Mouse (Mus musculus) ES-Bruce4 (cell line): ENCODE measurements around the gene Rps6kl1.

Experiments
- CTCF ChIP-seq: IDR thresholded peaks from one replicate; pipeline ENCODE4 v1.8.1; 2011; ENCODE audit warnings: low read depth, low read length
- EP300 ChIP-seq: IDR thresholded peaks from 2 replicates; pipeline ENCODE4 v1.6.1; 2011; ENCODE audit warnings: low read depth, low read length; ENCODE audit not compliant: insufficient read depth
- POLR2A ChIP-seq: IDR thresholded peaks from one replicate; pipeline ENCODE4 v1.8.1; 2011; ENCODE audit warnings: low read length; ENCODE audit not compliant: insufficient read depth

DNA sequence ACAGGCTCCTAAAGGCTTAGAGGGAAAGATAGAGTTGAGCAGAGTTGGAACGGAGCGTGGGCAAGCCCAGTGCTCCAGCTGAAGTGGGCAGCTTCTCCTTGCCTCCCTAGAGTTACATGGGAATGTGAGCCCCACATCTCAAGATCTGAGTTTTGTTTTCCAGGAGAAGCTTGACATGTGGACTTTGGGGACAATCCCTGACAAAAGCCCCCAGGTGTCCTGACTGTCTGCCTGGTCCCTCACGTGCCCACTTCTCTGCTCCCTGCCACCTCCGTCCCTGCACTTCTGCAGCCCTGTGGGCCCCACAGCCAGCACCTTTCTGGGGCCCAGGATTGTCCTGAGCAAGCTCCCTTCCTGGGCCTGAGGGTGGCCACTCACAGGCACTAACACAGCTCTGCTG is 6.2 kb downstream of the Rps6kl1 start:
- TF ChIP-seq CTCF: no peak
- TF ChIP-seq EP300: no peak
- TF ChIP-seq POLR2A: no peak
